Mouse (Mus musculus): Measurements from ENCODE around the gene Csrp1. TPM values are rescaled to one million over a fixed set of nuclear protein-coding genes. Genes with fewer than 3 reads are reported as not detected.
A peak's percentile ranks its signal among the peaks of the same experiment; 100 is the strongest.

Gene Csrp1
- total RNA-seq, 2 experiments from 2014 or later: 150 to 168 TPM

DNA sequence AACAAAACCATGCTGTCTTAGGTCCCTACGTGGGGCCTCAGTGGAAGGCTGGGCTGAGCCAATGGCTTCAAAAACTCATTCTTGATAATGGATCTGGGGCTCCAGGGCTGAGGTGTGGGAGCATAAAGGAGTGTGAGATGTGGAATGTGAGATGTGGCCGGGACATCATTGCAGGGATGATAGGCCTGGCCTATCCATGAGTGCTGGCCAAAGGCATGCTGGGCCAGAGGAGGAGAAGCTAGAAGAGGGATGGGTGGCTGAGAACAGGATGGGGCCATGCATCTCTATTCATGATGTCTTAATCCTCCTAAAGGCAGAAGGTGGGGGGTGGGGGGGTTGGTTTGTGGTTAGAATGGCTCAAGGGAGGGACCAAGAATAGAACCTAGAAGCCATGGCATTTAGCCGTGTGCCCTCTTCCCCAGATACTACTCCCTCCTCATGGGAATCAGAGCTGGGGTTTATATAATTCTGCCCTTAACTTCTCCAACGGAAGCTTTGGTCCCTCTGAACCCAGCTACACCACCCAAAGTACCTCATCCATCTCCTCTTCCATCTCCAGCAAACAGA, 47.5 kb downstream of the Csrp1 start:
- DNase-seq (ENCODE audit: low spot score in 2 of 2): no peak

DNA sequence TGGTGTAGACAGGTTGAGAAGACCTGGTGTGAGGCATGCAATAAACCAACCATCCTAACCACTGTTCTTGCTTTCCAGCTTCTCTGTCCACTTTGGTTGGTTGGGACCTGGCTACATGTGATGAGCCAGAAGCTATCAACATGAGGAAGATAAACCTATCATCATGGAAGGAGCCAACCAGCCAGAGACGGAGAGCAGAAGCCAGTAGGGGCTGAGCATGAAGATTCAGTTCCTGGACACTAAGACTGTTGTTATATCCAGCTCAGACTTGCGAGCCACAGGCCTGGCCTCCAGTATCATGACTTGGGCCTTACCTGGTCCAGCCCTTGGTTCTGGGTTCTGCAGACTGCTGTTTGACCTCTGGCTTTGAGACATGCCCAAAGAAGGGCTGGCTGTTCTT, 48.5 kb downstream of the Csrp1 start:
- no peak for DNase-seq (ENCODE audit: low spot score in 2 of 2)

DNA sequence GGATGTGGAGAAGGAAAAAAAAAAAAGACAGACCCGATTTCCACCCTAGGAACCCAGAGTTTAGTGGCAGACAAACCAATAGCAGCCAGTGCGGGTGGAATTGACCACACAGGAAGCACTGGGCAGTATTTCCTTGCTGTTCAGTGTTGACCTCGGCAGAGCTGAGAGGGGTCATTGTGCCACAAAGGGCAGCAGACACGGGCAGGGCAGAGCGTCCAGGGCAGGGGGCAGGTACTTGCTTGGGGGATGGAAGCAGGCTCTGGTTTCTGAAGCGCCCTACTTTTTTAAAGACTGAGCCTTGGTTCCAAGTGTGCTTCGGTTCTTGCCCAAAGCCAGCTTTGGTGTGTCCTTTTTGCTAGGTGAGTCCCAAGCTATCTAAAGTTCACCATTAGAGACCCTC, 50.4 kb downstream of the Csrp1 start:
- DNase-seq (ENCODE audit: low spot score in 2 of 2): no peak

DNA sequence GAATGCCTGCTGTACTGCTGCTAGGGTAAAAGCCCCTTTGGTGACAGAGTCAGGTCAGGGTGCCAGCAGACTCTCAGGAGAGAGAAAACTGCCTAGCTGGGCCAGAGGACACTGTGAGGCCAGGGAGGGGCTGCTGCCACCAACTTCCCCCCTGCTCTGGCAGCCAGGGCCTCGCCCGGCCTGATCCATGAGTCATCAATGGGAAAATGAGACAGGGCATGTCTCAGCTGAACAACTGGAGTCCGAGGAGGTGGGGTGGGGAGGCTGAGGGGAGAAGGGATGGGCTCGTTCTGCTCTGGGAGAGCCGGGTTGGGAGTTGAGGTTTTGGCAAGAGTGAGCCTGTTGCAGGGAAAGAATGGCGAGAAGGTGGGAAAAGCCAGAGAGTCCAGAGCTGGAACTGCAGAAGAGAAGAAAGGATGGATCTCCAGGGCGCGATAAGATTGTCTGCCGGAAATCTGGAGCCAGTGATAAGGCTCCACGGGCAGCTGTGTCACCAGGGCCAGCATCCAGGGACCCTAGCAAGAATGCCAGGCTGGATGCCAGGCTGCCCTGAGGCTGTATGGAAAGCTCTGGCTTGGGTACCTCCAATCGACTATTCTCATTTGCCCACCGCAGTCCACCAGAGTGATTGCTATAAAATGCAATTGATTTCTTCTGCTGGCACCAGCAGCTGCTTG, 51.2 kb downstream of the Csrp1 start:
- DNase-seq (ENCODE audit: low spot score in 2 of 2): no peak

DNA sequence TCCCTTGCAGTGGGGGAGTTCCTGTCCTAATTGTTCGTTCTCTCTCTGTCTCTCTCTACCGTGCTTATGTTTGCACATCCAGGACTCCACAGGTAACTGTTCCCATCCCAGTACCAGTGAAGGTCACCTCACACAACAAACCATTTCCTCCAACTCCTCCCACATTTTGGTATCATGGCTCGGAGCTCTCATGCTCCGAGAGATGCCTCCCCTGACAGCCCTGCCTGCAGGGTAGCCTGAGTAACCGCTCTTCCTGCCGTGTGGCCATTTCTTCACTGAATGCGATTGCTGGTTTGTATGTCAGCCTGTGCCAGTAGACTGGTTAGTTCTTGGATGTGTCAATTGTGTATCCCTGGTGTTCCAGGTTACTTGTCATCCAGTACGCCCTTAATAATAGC, 51.7 kb downstream of the Csrp1 start:
- no peak for DNase-seq (ENCODE audit: low spot score in 2 of 2)

DNA sequence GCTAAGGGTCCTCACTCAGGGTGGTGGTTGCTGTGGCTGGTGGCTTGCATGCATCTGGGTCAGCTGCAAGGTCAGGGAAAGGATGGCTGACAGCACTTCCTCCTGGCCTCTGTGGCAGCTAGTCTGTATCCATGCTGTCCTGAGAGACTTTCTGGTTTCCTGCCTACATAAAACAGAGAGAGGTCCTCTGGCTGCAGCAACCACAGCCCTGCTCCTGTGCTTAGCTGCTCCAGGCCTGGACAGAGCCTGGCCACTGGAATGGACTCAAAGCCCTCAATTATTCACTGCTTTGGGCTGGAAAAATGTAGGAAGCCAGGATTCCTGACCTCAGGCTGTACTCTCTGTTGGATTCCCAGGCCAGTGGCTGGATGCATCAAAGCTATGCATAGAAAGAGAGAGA, 56.7 kb downstream of the Csrp1 start:
- DNase-seq (ENCODE audit: low spot score in 2 of 2): no peak

DNA sequence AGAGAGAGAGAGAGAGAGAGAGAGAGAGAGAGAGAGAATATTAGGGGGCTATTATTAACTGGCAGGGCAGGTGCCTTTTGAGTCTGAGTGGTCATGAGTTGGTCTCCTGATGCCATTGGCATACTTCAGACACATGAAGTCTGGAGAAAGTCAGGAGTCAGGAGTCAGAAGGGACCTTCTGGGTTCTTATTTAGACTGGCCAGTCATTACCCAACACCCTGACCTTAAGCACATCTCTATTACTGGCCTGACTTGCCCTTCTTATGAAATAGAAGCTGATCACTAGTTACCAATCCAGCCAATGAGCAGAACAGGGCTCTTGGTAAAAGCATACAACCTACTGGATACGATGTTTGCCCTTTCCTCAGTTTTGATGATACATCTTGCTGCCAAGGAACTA, 57.2 kb downstream of the Csrp1 start:
- DNase-seq (ENCODE audit: low spot score in 2 of 2): no peak

DNA sequence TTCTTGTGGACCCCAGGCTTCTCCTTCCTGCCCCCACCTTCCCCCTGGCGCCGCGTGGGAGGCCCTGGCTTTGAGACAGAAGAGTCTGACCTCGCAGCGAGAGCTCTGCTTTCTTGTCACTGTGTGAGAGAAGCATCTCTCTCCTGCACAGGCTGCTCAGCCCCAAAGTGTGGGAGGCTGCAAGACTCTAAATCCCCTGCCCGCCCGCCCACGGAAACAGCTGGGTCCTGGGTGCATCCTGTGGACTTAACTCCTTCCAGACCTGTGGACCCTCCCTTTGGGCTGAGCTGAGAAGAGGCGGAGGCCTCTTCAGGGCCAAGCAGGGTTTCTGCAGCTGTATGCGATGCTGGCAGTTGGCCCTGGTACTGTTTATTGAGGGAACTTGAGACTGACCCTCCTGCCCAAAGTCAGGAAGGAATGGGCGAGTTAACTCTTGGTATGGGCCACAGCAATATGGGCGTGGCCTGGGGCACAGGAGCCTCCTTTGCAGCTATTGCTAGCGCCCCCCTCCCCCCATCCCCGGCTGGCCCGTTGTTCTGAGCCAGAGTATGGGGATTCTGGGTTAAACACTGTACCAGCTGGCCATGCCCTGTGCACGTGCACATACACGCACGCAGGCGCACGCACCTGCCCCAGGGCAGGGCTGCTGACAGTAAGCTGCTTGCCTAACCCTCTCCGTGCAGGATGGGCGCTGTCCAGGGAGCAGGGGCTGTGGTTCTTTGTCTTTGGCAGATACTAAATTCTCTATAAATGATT, 59.1 kb downstream of the Csrp1 start, which contains the start of gene Tnni1:
Gene Tnni1 (plus strand): TSS at position 655 of the 756 bp plus-strand sequence.
- no peak for DNase-seq (ENCODE audit: low spot score in 2 of 2)

DNA sequence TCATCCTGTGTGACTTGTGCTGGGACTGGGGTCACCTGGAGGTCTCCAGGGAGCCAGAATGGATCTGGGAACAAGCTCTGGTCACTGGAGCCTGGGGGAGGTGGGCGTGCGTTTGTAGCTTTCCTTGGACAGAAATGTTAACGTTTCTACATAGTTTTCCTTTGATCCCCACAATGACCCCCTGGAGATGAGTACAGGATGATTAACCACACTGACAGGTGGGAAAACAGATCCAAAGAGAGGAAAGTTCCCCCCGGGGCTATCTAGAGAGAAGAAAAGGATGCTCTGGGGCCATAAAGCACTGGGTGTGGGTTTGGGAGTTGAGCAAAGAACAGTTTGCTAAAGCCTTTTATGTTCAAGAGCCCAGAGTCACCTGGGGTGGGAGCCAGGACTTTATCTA, 60.8 kb downstream of the Csrp1 start:
- no peak for DNase-seq (ENCODE audit: low spot score in 2 of 2)

DNA sequence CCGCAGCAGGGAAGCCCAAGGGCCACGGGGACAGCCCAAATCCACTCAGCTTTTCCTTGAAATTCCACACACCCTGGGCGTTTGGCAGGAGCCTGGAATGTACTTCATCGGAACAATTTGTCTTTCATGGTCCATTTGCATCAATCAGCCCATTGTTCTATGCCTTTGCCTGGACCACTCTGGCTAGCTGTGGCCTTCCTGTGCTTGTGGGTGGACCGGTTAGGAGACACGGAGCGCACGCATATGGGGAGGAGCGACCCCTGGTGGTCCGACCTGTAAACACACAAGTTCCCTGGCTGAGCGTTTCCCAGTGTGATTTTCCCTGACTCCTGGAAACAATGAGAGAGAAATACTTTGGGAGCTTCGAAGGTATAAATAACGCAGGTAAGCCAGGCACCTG, 61.4 kb downstream of the Csrp1 start:
- peak; percentile 59 to 70 for DNase-seq (ENCODE audit: low spot score in 2 of 2)

DNA sequence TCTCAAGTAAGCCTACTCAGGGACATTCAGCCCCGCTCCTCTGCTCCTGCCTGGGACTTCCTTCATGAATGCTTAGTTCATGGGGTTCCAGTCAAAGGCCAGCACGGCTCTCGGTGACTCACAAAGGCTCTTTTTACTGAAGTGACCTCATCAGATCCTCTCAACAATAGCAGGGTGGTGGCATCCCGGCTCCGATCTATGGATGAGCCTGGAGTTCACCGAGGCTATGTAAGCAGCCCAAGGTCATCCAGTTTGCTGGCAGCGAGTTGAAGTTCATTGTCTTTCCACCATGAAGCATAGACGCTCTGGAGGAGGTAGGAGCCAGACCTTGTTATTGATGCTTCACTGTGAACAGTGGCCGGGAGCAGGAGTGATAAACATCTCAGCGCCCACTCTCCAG, 63.0 kb downstream of the Csrp1 start:
- DNase-seq (ENCODE audit: low spot score in 2 of 2): no peak

DNA sequence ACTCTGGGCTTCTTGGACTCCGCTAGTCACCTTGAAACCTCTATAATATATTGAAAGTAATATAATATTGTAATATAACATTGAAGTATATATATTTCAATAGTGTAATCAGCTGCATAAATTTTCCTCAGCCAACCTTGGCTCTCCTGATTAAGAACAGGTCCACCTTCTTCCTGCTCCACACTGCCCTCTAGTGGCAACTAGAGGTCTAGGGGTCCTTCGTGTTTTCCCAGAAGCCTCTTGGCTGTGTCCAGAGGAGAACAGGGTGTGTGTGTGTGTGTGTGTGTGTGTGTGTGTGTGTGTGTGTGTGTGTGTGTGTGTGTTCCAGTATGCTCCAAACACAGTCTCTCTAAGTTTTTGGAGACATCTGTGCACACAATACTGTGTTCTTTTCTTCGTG, 67.9 kb downstream of the Csrp1 start:
- DNase-seq (ENCODE audit: low spot score in 2 of 2): peak; percentile 45 to 65

DNA sequence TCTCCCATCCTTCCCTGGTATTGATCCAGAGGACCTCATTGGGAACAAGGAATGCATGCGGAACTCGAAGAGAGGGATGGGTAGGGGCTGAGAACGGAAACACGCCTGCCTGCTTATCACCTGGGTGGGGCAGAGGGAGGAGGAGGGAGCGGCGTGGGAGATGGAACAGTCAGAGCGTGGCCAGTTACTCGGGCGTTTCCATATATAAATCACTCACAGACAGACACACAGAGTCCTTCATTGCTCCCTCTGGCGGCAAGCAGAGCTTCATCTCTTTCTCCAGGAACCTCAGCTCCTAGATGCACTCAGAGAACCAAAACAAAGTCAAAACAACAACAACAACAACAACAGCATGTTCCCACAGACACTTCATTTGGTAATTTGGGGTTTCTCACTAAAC, 68.8 kb downstream of the Csrp1 start:
- no peak for DNase-seq (ENCODE audit: low spot score in 2 of 2)

DNA sequence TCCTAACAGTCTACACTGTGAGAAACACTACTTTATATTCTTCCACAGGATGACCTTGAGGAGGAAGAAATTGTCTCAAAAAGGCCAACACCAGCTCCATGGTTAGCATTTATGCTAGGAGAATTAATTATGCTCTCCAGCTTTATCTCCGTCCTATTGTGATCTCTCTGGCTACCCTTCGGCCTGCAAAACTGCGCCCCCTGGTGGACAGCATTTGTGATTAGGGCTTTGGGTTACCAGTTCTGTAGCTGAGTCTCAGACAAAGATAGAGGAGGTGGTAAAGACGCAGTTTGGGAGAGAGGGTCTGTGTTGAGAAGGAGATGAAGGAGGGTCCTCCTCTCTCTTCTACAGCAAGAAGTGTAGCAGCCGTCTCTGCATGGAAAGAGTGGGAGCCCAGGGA, 70.0 kb downstream of the Csrp1 start:
- DNase-seq (ENCODE audit: low spot score in 2 of 2): peak; percentile 62 to 64

DNA sequence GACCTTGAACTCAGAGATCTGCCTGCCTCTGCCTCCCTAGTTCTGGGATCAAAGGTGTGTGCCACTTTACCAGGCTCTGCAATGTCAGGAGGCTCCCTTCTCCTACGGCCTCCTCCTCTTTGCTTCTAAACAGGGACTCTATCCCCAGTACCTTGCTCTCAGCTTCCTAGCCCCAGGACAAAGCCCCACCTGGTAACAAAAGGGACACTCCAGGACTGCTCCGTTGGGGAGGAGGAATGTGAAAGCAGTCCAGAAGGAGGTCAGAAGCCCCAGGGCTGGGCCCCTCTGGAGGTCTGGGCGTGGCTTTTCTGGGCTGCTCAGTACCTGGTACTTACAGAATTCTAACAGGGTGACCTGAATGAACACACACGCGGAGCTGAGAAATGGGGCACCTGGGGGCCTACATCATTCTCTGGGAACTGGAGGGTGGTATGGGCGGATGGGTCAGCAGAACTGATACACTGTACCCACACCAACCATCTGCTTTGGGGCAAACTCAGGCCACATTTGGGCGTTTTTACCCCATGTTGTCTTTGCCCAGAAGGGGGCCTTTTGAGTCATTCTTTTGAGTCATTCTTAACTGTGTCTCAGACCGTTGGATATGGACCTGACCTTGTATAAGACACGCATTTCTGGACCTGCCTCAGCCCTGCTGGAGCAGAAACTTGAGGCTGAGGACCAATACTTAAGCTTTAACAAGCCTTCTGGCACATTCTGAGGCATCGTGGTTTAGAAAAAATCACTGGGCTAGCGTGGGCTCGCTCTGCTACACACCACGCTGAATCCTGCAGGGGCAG, 72.5 kb downstream of the Csrp1 start:
- DNase-seq (ENCODE audit: low spot score in 2 of 2): no peak

DNA sequence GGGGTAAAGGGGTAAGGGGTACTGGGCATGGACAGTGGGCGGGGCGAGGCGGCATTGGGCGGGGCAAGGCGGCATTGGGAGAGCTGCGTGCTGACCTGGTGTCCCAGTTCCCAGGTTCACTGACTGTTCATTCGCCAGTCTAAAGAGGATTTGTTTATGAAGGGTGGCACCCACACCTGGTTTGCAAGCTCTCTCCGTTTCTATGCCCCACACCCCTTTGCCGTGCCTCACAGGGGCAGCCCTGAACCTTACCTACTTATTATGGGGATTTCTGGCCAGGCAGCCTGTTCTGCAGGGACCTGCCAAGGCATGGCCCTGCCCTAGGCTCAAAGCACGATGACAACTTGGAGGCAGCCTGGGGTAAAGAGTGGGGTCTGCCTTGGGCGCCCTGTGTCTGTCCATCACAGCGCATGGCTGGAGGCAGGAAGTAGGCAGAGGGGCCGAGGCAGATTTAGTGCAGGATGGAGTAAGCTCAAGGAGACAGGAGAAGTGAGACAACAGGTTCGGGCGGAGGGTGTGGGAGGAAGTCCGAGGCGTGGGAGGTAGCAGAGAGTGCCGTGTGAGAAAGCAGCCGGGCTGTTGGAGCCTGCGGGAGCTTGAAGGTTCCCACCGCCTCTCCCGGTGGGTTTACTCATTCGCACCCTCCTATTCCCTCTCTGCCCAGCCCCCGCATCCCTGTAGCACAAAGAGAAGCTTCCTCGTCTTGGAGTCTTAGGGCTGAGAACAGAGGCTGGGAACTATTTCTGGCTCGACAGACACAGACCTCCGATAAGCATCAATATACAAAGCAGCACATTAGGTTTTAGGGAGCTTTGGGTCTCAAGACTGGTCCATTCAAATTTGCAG, 73.7 kb downstream of the Csrp1 start:
- DNase-seq (ENCODE audit: low spot score in 2 of 2): peak in 1 of 2 experiments; percentile 9

DNA sequence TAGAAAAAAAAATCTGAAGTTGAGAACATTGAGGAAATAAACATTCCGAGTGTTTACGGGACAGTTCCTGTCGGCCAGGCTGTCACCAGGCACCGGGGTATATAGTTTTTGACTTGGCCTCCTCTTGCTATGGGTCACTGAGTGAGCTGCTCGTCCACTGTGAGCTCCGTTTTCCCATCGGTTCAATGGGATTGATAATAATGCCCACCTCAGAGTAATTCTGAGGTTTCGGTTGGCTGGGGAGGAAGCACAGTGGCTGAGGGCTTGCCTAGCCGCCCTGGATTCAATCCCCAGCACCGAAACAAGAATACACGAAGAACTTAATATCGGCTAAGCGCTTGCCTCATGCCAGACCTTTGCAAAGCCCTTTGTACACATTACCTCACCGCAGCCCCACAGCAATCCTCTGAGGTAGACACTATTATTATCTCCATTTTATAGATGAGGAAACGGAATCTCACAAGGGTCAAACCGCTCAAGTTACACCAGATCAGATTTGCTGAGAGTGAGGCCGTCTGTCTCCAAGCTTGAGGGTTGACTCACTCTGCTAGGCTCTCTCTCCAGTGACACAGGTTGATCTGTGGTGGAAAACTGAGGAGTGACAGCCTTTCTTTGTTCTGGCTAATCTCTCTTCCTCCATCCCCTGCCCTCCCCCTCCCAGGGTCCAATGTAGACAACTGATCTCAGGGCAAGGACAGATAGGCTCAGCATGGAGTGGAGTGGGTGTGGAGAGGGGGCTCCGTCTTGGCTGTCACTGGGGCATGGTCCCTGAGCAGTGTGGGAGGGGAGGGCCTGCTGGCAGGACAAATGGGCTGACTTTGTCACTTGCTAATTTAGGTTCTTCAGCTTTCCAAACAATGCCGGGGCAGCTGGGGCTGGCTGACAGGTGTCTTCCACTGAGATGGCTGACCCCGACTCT, 74.6 kb downstream of the Csrp1 start:
- DNase-seq (ENCODE audit: low spot score in 2 of 2): no peak

DNA sequence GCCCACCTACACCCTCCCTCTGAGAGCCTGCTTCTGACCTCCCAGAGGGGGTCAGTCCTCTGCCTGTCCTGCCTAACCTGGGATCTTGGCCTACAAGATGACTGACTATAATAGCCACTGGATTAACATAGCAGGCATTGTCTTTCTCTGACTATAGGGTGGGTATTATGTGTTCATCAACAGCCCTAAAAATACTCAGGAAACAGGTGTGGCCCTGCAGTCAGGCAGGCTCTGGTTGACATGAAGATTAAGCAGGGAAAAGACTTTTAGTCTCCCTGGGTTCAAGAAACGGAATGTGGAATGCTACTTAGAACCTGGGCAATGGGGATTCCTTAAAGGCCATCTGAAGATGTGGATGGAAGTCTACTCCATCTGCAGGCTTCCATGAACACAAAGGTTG, 78.6 kb downstream of the Csrp1 start:
- no peak for DNase-seq (ENCODE audit: low spot score in 2 of 2)

DNA sequence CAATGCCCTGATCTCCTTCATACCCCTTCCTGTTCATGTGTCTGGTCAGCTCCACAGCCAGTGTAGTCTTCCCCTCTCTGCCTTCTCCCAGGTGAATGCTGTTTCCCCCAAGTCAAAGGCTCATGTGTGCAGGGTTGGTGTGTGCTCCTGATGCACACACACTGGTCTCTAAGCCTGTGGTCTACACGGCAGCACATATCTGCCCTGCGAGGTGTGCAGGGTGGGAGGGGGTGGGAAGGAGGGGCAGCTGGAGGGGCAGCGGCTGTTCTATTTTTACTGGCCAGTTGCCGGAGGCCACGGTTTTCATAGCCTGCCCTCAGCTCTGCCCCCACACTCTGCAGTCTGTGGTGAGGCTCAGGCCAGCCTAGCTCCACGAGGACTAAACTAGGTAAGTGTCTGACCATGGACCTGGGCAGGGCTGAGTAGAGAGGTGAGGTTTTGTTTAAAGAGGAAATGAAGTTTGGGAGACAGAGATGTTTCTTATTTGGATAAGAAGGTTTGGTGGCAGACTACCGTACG, 79.3 kb downstream of the Csrp1 start:
- DNase-seq (ENCODE audit: low spot score in 2 of 2): no peak

All from layer of hippocampus, postnatal 14 days (tissue).